Mouse (Mus musculus) liver, adult 2 months (tissue): Measurements from ENCODE around the gene Alb.

Source experiments
- CTCF ChIP-seq: fragments of 200-500 bp; IDR thresholded peaks from 2 replicates; pipeline ENCODE4 v1.5.1; 2011; ENCODE audit warnings: low read depth, low read length, control low read depth
- POLR2A ChIP-seq: fragments of 200-500 bp; IDR thresholded peaks from 2 replicates; pipeline ENCODE4 v1.6.1; 2011; ENCODE audit warnings: low read length, control low read depth; ENCODE audit not compliant: insufficient read depth; ENCODE audit errors: extremely low read depth

GRCm38 (mm10) chr5:90494308-90494707 is 33.6 kb downstream of the Alb start:
- no peak for TF ChIP-seq POLR2A
- TF ChIP-seq CTCF, result no peak
